Mouse (Mus musculus) forebrain, postnatal 0 days (tissue): ENCODE data around the gene Vps16. TPM values are rescaled to one million over a fixed set of nuclear protein-coding genes. Genes with fewer than 3 reads are reported as not detected.

Experiments
- ATAC-seq: fragments of 200-750 bp; cut with Nextera tagmentation; 2 replicates; pipeline ENCODE4 v1.8.0; 2017; ENCODE audit warnings: mild to moderate bottlenecking, moderate library complexity
- DNase-seq: peaks from one replicate; pipeline ENCODE4 v3.0.0-alpha.2; 2015
- H3K27ac ChIP-seq: fragments of 300-500 bp; sonication (generic); 2 replicates; pipeline ENCODE4 v1.5.1; 2014; ENCODE audit warnings: low read depth, mild to moderate bottlenecking, antibody characterized with exemption, low read length, moderate library complexity, mixed read lengths
- H3K27me3 ChIP-seq: fragments of 300-500 bp; sonication (generic); 2 replicates; pipeline ENCODE4 v1.6.1; 2014; ENCODE audit warnings: mild to moderate bottlenecking, low read length, mixed read lengths; ENCODE audit not compliant: insufficient read depth
- H3K36me3 ChIP-seq: fragments of 300-500 bp; sonication (generic); 2 replicates; pipeline ENCODE4 v1.6.1; 2014; ENCODE audit warnings: mild to moderate bottlenecking, moderate library complexity; ENCODE audit not compliant: insufficient read depth
- H3K4me1 ChIP-seq: fragments of 300-500 bp; sonication (generic); 2 replicates; pipeline ENCODE4 v1.6.1; 2014; ENCODE audit warnings: antibody characterized with exemption; ENCODE audit not compliant: insufficient read depth
- H3K4me2 ChIP-seq: fragments of 300-500 bp; sonication (generic); 2 replicates; pipeline ENCODE4 v1.6.1; 2014; ENCODE audit warnings: low read depth, mild to moderate bottlenecking, moderate library complexity
- H3K4me3 ChIP-seq: fragments of 300-500 bp; sonication (generic); 2 replicates; pipeline ENCODE4 v1.5.1; 2014; ENCODE audit warnings: low read depth, low read length, mixed read lengths
- H3K9ac ChIP-seq: fragments of 300-500 bp; sonication (generic); 2 replicates; pipeline ENCODE4 v1.6.1; 2014; ENCODE audit warnings: mild to moderate bottlenecking
- H3K9me3 ChIP-seq: fragments of 300-500 bp; sonication (generic); 2 replicates; pipeline ENCODE4 v1.6.1; 2016; ENCODE audit warnings: low read length
- CTCF ChIP-seq: sonication (generic); IDR thresholded peaks from 2 replicates; pipeline ENCODE4 v1.5.1; 2016; ENCODE audit warnings: antibody characterized with exemption, control low read depth, low read depth
- WGBS: fragments of 180-500 bp; shearing (Covaris S2); extraction: QIAGEN DNeasy Blood & Tissue Kit; methylation state at CpG from one replicate; pipeline ENCODE4 v1.1.7; 2014; 5-methylcytosine and 5-hydroxymethylcytosine counted together
- polyA plus RNA-seq: library from polyadenylated mRNA; unstranded; fragments of >200 nt; fragmentation: Nextera tagmentation; extraction: Ambion mirVana; gene quantifications from 2 replicates; pipeline ENCODE4 v1.2.1, GENCODE M21; 2015
- total RNA-seq: library from RNA; depleted of rRNA; stranded (reverse); fragments of >200 nt; gene quantifications from 2 replicates; pipeline ENCODE4 v1.2.3, GENCODE M21; 2014

The Vps16 gene
- total and polyA plus RNA-seq, 2 experiments from 2014 or later, result 76.7 to 78.7 TPM

DNA sequence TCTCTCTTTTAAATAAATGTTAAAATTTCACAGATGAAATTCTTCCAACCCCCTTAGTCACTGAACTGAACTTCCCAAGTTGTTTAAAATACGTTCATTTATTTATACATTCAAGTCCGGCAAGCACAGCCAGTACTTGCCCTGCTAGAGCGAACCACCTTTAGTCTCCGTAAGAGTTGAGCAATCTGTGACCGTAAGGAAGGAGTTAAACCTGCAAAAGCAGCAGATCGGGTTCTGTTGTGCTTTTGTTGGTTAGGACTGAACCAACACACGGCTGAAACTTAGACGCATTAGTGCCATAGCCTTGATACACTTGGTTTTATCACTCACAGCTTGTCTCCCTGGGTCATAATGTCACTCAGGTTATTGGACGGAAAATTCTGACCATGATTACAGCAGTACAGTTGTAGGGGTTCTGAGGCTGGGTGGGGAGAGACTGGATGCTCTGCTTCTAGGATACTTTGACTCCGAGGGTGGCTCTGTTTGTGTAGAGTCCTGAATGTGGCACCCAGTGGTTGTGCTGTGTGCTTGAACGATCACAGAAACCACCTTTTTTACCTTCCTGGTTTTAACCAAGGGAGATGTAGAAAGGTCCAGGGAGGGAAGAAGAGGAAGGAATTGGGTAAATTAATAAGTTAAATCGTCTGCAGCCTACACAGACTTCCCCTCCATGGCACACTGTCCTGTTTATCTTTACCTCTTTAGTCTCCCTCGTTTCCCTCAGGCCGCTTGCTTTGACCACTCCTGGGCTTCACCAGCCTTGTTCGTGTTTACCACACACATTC, 37.3 kb downstream of the Vps16 start:
- no peak overlapping the region for H3K4me3 ChIP-seq
- H3K27ac ChIP-seq, result no peak overlapping the region
- no peak for DNase-seq
- ATAC-seq, result no peak
- no peaks in the 10 kb centered on the region for H3K4me1 ChIP-seq
- no peak overlapping the region for H3K4me2 ChIP-seq
- H3K9ac ChIP-seq, result no peak overlapping the region
- no peaks in the 10 kb centered on the region for H3K36me3 ChIP-seq
- TF ChIP-seq CTCF, result no peak
- WGBS, result 61% methylated on average over 15 of the region's 15 CpGs
- no peaks in the 10 kb centered on the region for H3K9me3 ChIP-seq
- H3K27me3 ChIP-seq, result no peaks in the 10 kb centered on the region

DNA sequence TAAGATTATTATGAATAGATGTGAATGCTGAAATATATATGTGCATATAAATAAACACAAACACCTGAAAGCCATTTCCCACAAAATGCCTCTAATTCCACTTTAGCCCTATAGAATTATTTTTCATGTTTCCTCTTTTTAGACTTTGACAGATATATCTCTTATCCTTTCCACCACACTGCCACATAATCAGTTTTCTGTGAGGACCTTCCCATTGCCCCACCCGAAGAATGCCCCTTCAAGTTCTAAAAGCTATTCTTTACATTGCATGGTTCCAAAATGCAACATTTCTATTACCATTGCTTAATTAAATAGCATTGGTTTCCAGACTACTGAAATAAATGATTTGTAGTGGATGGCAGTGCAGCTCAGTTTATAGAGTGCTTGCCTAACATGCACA, 42.3 kb downstream of the Vps16 start:
- WGBS, result 79% methylated on average over 1 of the region's 1 CpGs
- no peak for TF ChIP-seq CTCF

DNA sequence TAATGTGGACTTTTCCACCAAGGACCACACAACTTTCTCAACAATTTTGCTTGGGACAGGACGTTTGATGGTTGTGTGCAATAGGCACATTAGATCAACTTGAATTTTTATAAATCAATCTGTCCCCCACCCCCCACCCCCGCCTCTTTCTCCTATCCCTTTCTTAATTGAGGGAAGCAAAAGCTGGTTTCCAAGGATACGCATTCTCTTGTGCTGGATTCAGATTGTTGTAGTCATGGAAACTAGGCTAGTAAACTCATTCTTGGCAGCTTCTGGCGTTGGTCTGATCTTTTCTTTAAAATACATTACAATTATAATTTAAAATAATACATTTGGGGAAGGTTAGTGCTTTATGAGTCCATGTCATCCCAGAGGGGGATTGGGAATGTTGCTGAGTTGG, 45.2 kb downstream of the Vps16 start:
- Histone ChIP-seq H3K36me3 (no peaks in the 10 kb centered on the region), H3K4me1 (peaks cover 26% of the 10 kb centered on the region), H3K4me3 (no peak overlapping the region), H3K9ac (no peak overlapping the region), H3K27me3 (no peaks in the 10 kb centered on the region), H3K9me3 (no peaks in the 10 kb centered on the region), H3K27ac (peak overlapping the region; percentile 85), H3K4me2 (peak overlapping the region; percentile 15)
- ATAC-seq (peak; percentile 94), DNase-seq (peak; percentile 81)
- TF ChIP-seq CTCF, result no peak
- 9% methylated on average over 4 of the region's 4 CpGs for WGBS

More for the DNA sequence above, 42.3 kb downstream of the Vps16 start:
- Histone ChIP-seq H3K27me3 (no peaks in the 10 kb centered on the region), H3K9me3 (no peaks in the 10 kb centered on the region), H3K27ac (no peak overlapping the region), H3K9ac (no peak overlapping the region), H3K4me3 (no peak overlapping the region), H3K4me2 (no peak overlapping the region), H3K36me3 (no peaks in the 10 kb centered on the region), H3K4me1 (peaks cover 22% of the 10 kb centered on the region)
- DNase-seq, result no peak
- no peak for ATAC-seq

DNA sequence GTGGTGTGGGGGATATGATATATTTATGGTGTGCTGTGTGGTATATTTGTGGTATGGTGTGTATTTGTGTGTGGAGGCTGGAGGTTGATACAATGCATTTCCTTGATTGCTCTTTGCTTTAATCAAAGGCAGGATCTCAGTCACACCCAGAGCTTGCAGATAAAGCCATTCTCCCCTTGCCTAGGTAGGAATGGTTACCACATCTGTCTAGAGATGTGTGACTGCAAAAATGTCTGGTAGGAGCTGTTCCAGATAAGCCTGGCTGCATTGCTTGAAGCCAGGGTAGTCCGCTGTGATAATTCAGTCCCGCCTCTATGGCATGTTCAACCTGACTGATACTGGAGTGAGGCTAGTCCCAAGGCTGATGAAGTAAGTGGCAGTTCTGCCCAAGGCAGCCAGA, 45.8 kb downstream of the Vps16 start:
- TF ChIP-seq CTCF, result no peak
- Histone ChIP-seq H3K36me3 (no peaks in the 10 kb centered on the region), H3K4me3 (no peak overlapping the region), H3K9me3 (no peaks in the 10 kb centered on the region), H3K27me3 (no peaks in the 10 kb centered on the region), H3K9ac (no peak overlapping the region), H3K27ac (peak overlapping the region; percentile 85), H3K4me1 (peaks cover 26% of the 10 kb centered on the region), H3K4me2 (peak overlapping the region; percentile 15)
- ATAC-seq (peak; percentile 51), DNase-seq (no peak)
- 40% methylated on average over 2 of the region's 2 CpGs for WGBS

DNA sequence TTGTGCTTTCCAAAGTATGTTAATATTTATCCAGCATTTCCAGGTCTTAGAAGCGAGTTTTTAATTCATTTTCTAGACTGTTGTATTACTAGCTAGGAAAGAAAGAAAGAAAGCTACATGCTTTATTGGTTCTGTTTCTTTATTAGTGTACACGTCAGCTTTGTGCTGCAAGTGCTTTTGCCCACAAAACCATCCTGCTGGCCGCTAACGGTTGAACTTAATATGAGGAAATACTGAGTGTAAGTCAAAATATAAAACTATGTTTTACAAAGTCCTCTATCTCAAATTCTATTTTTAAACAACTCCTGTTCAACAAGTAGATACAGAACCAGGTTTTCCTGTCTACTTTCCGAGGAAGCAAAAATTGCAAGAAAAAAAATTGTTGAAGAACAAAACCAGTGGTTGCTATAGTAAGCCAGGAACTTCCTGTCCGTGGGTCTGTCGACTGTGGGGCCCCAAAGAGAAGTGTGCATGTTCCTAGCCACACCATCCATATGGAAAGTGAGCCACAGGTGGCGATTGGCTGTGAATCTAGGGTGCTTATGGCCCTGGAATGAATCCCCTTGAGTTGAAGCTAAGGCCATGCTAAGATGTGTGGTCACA, 48.9 kb downstream of the Vps16 start:
- H3K36me3 ChIP-seq, result no peaks in the 10 kb centered on the region
- no peak for TF ChIP-seq CTCF
- ATAC-seq, result no peak

DNA sequence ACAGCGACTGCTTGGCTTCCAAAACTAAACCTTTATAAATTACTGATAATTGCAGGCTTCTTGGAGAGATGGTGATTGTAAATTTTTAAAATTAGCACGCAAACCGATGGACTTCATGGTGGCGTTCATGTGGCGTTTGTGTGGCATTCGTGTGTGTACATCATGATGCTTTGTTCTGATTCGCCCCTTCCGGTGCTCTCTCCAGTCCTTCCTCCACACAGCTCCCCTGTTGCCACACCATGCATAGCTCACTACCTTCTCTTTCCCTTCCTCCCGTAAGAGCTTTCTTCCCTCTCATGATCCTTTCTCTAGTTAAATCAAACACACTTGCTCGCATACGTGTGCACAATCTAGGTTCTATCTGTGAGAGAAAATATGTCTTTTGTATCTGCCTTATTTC, 51.6 kb downstream of the Vps16 start:
- TF ChIP-seq CTCF, result no peak
- Histone ChIP-seq H3K27ac (no peak overlapping the region), H3K4me3 (no peak overlapping the region), H3K9me3 (no peaks in the 10 kb centered on the region), H3K4me2 (no peak overlapping the region), H3K36me3 (no peaks in the 10 kb centered on the region), H3K4me1 (peaks cover 4% of the 10 kb centered on the region; the same call in 1 of the 2 replicates), H3K9ac (no peak overlapping the region), H3K27me3 (no peaks in the 10 kb centered on the region)
- 91% methylated on average over 11 of the region's 11 CpGs for WGBS
- ATAC-seq (no peak), DNase-seq (no peak)

More for the DNA sequence above, 48.9 kb downstream of the Vps16 start:
- no peak overlapping the region for H3K4me2 ChIP-seq
- no peak overlapping the region for H3K9ac ChIP-seq
- no peaks in the 10 kb centered on the region for H3K27me3 ChIP-seq
- no peak for DNase-seq
- H3K4me1 ChIP-seq, result peaks cover 26% of the 10 kb centered on the region
- H3K9me3 ChIP-seq, result no peaks in the 10 kb centered on the region
- WGBS, result 66% methylated on average over 8 of the region's 8 CpGs
- H3K4me3 ChIP-seq, result no peak overlapping the region
- no peak overlapping the region for H3K27ac ChIP-seq

DNA sequence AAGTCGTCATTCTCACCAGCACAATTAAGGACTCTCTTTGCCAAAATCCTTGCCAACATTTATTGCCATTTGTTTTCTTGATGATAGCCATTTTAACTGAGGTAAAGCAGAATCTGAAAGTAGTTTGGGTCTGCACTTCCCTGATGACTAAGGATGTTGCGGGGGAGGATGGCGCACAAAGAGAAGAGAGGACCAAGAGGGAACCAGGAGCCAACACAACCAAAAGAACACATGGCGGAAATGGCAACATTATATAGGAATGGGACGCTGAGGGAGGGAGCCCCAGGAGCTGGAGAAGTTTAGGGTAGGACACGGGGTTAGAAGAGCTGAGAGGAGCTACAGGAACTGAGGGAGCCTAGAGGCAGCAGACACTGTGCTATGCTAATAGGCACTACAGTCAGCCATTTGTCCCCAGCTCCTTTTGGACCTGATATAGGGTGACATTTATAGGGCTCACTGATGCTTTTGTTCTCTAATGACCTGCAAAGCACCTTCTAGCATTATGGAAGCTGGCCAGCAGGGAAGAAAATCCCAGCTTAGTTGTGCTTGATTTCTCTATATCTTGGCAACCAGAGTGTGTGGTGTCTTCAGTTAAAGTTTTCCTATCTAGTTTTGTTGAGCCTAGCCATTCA, 52.6 kb downstream of the Vps16 start:
- 70% methylated on average over 6 of the region's 6 CpGs for WGBS
- H3K4me1 ChIP-seq, result peaks cover 4% of the 10 kb centered on the region; the same call in 1 of the 2 replicates

More for the DNA sequence above, 52.6 kb downstream of the Vps16 start:
- Histone ChIP-seq H3K27me3 (no peaks in the 10 kb centered on the region), H3K9me3 (no peaks in the 10 kb centered on the region), H3K4me3 (no peak overlapping the region), H3K36me3 (no peaks in the 10 kb centered on the region), H3K4me2 (no peak overlapping the region), H3K9ac (no peak overlapping the region), H3K27ac (no peak overlapping the region)
- ATAC-seq, result no peak
- no peak for TF ChIP-seq CTCF
- DNase-seq, result no peak
